Mouse (Mus musculus): ENCODE measurements around the gene Pde6g. TPM values are rescaled to one million over a fixed set of nuclear protein-coding genes. Genes with fewer than 3 reads are reported as not detected.
"Not testable (repeated sequence)": the region's sequence is repeated elsewhere in the genome, so short reads cannot be mapped to it uniquely, and the experiment has no call there.

Gene Pde6g
- polyA plus RNA-seq, 1 experiment from 2014 or later = 0.51 TPM

DNA sequence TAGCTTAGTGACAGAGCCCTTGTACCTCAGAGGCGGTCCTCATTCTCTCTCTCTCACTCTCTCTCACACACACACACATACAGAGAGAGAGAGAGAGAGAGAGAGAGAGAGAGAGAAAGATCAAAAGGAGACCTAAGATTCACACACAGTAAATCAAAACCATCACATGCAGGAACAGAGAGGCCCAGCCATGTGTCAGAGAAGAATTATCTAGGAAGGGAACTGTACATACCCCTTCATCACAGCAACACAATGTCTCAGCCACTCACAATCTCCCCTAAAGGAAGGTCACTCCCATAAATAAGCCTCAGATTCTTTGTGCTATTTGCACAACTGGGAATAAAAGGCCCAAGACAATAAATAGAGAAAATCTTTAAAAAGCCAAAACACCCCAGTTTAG lies 34.7 kb downstream of the Pde6g start:
- Histone ChIP-seq H3K36me3 (ENCODE audit: control insufficient read depth, insufficient read depth, low read length) (peaks cover 45% of the 10 kb centered on the region), H3K4me2 (no peak overlapping the region), H3K9ac (ENCODE audit: low read depth, low read length) (no peak overlapping the region), H3K27ac (ENCODE audit: low read depth, low read length) (no peak overlapping the region), H3K9me3 (ENCODE audit: control insufficient read depth, low read length) (no peaks in the 10 kb centered on the region), H3K4me3 (ENCODE audit: low read depth, low read length) (no peak overlapping the region), H3K4me1 (replicated peaks; ENCODE audit: control insufficient read depth, insufficient read depth, low read length) (no peaks in the 10 kb centered on the region), H3K27me3 (replicated peaks; ENCODE audit: control insufficient read depth, insufficient read depth, low read length) (no peaks in the 10 kb centered on the region)
- ATAC-seq (replicated peaks; ENCODE audit: low FRiP score) (no peak), DNase-seq (ENCODE audit: low spot score) (no peak)
- WGBS = 100% methylated on average over 1 of the region's 1 CpGs

- Histone ChIP-seq H3K4me1 (replicated peaks; ENCODE audit: control insufficient read depth, insufficient read depth, low read length) (no peaks in the 10 kb centered on the region), H3K9ac (ENCODE audit: low read depth, low read length) (no peak overlapping the region), H3K4me2 (no peak overlapping the region), H3K36me3 (ENCODE audit: control insufficient read depth, insufficient read depth, low read length) (peaks cover 52% of the 10 kb centered on the region), H3K4me3 (ENCODE audit: low read depth, low read length) (no peak overlapping the region), H3K27me3 (replicated peaks; ENCODE audit: control insufficient read depth, insufficient read depth, low read length) (no peaks in the 10 kb centered on the region), H3K27ac (ENCODE audit: low read depth, low read length) (no peak overlapping the region), H3K9me3 (ENCODE audit: control insufficient read depth, low read length) (no peaks in the 10 kb centered on the region)
- DNase-seq (ENCODE audit: low spot score) (no peak), ATAC-seq (replicated peaks; ENCODE audit: low FRiP score) (no peak)
- WGBS = 90% methylated on average over 7 of the region's 7 CpGs
Measured at GRCm38 (mm10) chr11:120417852-120418251, 35.4 kb downstream of the Pde6g start.

GRCm38 (mm10) chr11:120413621-120414020 lies 39.7 kb downstream of the Pde6g start:
- H3K27ac ChIP-seq (ENCODE audit: low read depth, low read length); H3K4me3 ChIP-seq (ENCODE audit: low read depth, low read length); H3K4me1 ChIP-seq (replicated peaks; ENCODE audit: control insufficient read depth, insufficient read depth, low read length); ATAC-seq (replicated peaks; ENCODE audit: low FRiP score); H3K27me3 ChIP-seq (replicated peaks; ENCODE audit: control insufficient read depth, insufficient read depth, low read length); H3K4me2 ChIP-seq; H3K9ac ChIP-seq (ENCODE audit: low read depth, low read length); DNase-seq (ENCODE audit: low spot score); H3K9me3 ChIP-seq (ENCODE audit: control insufficient read depth, low read length): not testable (repeated sequence)
- WGBS = 93% methylated on average over 7 of the region's 10 CpGs
- H3K36me3 ChIP-seq (ENCODE audit: control insufficient read depth, insufficient read depth, low read length) = peaks cover 66% of the 10 kb centered on the region

GRCm38 (mm10) chr11:120406445-120406844 lies 46.9 kb downstream of the Pde6g start:
- Histone ChIP-seq H3K36me3 (ENCODE audit: control insufficient read depth, insufficient read depth, low read length) (peaks cover 56% of the 10 kb centered on the region), H3K4me3 (ENCODE audit: low read depth, low read length) (no peak overlapping the region), H3K9ac (ENCODE audit: low read depth, low read length) (no peak overlapping the region), H3K4me1 (replicated peaks; ENCODE audit: control insufficient read depth, insufficient read depth, low read length) (peaks cover 19% of the 10 kb centered on the region), H3K9me3 (ENCODE audit: control insufficient read depth, low read length) (no peaks in the 10 kb centered on the region), H3K27ac (ENCODE audit: low read depth, low read length) (peak overlapping the region; percentile 45), H3K4me2 (no peak overlapping the region), H3K27me3 (replicated peaks; ENCODE audit: control insufficient read depth, insufficient read depth, low read length) (no peaks in the 10 kb centered on the region)
- DNase-seq (ENCODE audit: low spot score) (no peak), ATAC-seq (replicated peaks; ENCODE audit: low FRiP score) (no peak)
- 72% methylated on average over 1 of the region's 1 CpGs for WGBS

DNA sequence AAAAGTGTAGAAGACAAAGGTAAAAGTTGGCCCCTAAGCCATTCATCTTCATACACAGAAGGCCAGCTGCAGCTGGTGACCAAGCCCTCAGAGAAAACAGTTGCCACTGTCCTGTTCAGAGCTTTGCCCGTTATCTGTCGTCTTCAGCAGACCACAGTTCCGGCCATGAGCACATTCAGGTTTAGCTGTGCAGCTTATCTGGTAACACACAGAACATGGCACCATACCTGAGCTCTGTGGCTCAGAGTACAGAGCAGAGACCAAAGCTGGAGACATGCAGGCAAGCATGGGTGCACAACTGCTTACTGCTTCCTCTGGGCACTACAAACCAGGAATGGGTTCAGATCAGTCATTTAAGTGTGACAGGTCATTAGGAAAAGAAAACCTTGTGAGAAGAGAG lies 47.4 kb downstream of the Pde6g start:
- ATAC-seq (replicated peaks; ENCODE audit: low FRiP score) (peak; percentile 100), DNase-seq (ENCODE audit: low spot score) (peak; percentile 43)
- Histone ChIP-seq H3K4me3 (ENCODE audit: low read depth, low read length) (no peak overlapping the region), H3K36me3 (ENCODE audit: control insufficient read depth, insufficient read depth, low read length) (peaks cover 55% of the 10 kb centered on the region), H3K4me2 (peak overlapping the region; percentile 16; the same call in 1 of the 2 replicates), H3K9ac (ENCODE audit: low read depth, low read length) (no peak overlapping the region), H3K4me1 (replicated peaks; ENCODE audit: control insufficient read depth, insufficient read depth, low read length) (peaks cover 19% of the 10 kb centered on the region), H3K9me3 (ENCODE audit: control insufficient read depth, low read length) (no peaks in the 10 kb centered on the region), H3K27ac (ENCODE audit: low read depth, low read length) (peak overlapping the region; percentile 45), H3K27me3 (replicated peaks; ENCODE audit: control insufficient read depth, insufficient read depth, low read length) (no peaks in the 10 kb centered on the region)
- WGBS = 38% methylated on average over 3 of the region's 3 CpGs

- H3K27me3 ChIP-seq (replicated peaks; ENCODE audit: control insufficient read depth, insufficient read depth, low read length) = no peaks in the 10 kb centered on the region
- no peak overlapping the region for H3K9ac ChIP-seq (ENCODE audit: low read depth, low read length)
- no peak overlapping the region for H3K27ac ChIP-seq (ENCODE audit: low read depth, low read length)
- peaks cover 51% of the 10 kb centered on the region for H3K36me3 ChIP-seq (ENCODE audit: control insufficient read depth, insufficient read depth, low read length)
- ATAC-seq (replicated peaks; ENCODE audit: low FRiP score) (no peak), DNase-seq (ENCODE audit: low spot score) (no peak)
- H3K9me3 ChIP-seq (ENCODE audit: control insufficient read depth, low read length) = no peaks in the 10 kb centered on the region
- H3K4me3 ChIP-seq (ENCODE audit: low read depth, low read length) = no peak overlapping the region
- peaks cover 20% of the 10 kb centered on the region for H3K4me1 ChIP-seq (replicated peaks; ENCODE audit: control insufficient read depth, insufficient read depth, low read length)
- WGBS = 83% methylated on average over 1 of the region's 1 CpGs
- H3K4me2 ChIP-seq = no peak overlapping the region
Measured at GRCm38 (mm10) chr11:120404814-120405213, 48.5 kb downstream of the Pde6g start.

DNA sequence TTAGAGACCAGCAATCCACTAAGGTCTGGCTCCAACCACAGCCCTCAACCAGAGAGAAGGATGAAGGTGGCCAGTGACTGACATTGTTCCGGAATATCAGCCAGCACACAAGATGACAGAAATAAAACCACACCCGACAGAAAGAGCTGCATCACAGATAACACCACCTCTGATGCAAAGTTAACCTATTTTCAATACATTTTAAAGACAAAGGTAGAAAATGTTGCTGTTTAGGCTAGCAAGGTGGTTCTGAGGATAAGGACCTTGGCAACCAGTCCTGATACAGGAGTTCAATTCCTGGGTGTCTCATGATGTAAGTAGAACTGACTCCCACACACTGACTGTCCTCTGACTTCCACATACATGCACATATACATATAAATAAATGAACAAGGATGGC lies 54.0 kb downstream of the Pde6g start:
- H3K4me3 ChIP-seq (ENCODE audit: low read depth, low read length) = no peak overlapping the region
- peaks cover 40% of the 10 kb centered on the region for H3K36me3 ChIP-seq (ENCODE audit: control insufficient read depth, insufficient read depth, low read length)
- H3K4me1 ChIP-seq (replicated peaks; ENCODE audit: control insufficient read depth, insufficient read depth, low read length) = peaks cover 16% of the 10 kb centered on the region
- peak overlapping the region; percentile 28 for H3K27ac ChIP-seq (ENCODE audit: low read depth, low read length)
- no peaks in the 10 kb centered on the region for H3K9me3 ChIP-seq (ENCODE audit: control insufficient read depth, low read length)
- H3K4me2 ChIP-seq = peak overlapping the region; percentile 5; the same call in 1 of the 2 replicates
- ATAC-seq (replicated peaks; ENCODE audit: low FRiP score) = peak; percentile 68
- no peak overlapping the region for H3K9ac ChIP-seq (ENCODE audit: low read depth, low read length)
- H3K27me3 ChIP-seq (replicated peaks; ENCODE audit: control insufficient read depth, insufficient read depth, low read length) = no peaks in the 10 kb centered on the region
- 57% methylated on average over 2 of the region's 2 CpGs for WGBS
- no peak for DNase-seq (ENCODE audit: low spot score)

Other genes with a start within 250 kb of the Pde6g start
- gene Bahcc1, start 220.6 kb downstream of the Pde6g start, polyA plus RNA-seq (2014; fragmentation: Nextera tagmentation; extraction: Ambion mirVana) = 6.7 and 8.8 TPM in 2 replicates
- 1,592 and 1,704 TPM in 2 replicates for gene Actg1, start 105.0 kb downstream of the Pde6g start, polyA plus RNA-seq (2014; fragmentation: Nextera tagmentation; extraction: Ambion mirVana)
- gene Fscn2, start 92.0 kb downstream of the Pde6g start, polyA plus RNA-seq (2014; fragmentation: Nextera tagmentation; extraction: Ambion mirVana) = 0.29 TPM in 1 of 2 replicates, not detected in the other
- 22.8 and 23.2 TPM in 2 replicates for gene Faap100, start 74.7 kb downstream of the Pde6g start, polyA plus RNA-seq (2014; fragmentation: Nextera tagmentation; extraction: Ambion mirVana)
- gene Nploc4, start 15.8 kb downstream of the Pde6g start, polyA plus RNA-seq (2014; fragmentation: Nextera tagmentation; extraction: Ambion mirVana) = 44.5 and 47.2 TPM in 2 replicates
- 0.10 TPM in 1 of 2 replicates, not detected in the other for gene Tspan10, start 10.9 kb downstream of the Pde6g start, polyA plus RNA-seq (2014; fragmentation: Nextera tagmentation; extraction: Ambion mirVana)
- 12.7 and 16.8 TPM in 2 replicates for gene Oxld1, start 4.6 kb upstream of the Pde6g start, polyA plus RNA-seq (2014; fragmentation: Nextera tagmentation; extraction: Ambion mirVana)
- 51.5 and 52.0 TPM in 2 replicates for gene Ccdc137, start 4.6 kb upstream of the Pde6g start, polyA plus RNA-seq (2014; fragmentation: Nextera tagmentation; extraction: Ambion mirVana)
- gene Arl16, start 14.1 kb upstream of the Pde6g start, polyA plus RNA-seq (2014; fragmentation: Nextera tagmentation; extraction: Ambion mirVana) = 39.1 and 40.2 TPM in 2 replicates
- gene Mrpl12, start 31.1 kb upstream of the Pde6g start, polyA plus RNA-seq (2014; fragmentation: Nextera tagmentation; extraction: Ambion mirVana) = 252 and 266 TPM in 2 replicates
- gene Slc25a10, start 38.3 kb upstream of the Pde6g start, polyA plus RNA-seq (2014; fragmentation: Nextera tagmentation; extraction: Ambion mirVana) = 65.5 and 70.6 TPM in 2 replicates
- gene Gcgr, start 77.2 kb upstream of the Pde6g start, polyA plus RNA-seq (2014; fragmentation: Nextera tagmentation; extraction: Ambion mirVana) = 7.6 and 7.7 TPM in 2 replicates
- gene Mcrip1, start 96.2 kb upstream of the Pde6g start, polyA plus RNA-seq (2014; fragmentation: Nextera tagmentation; extraction: Ambion mirVana) = 117 and 123 TPM in 2 replicates
- gene Ppp1r27, start 97.6 kb upstream of the Pde6g start, polyA plus RNA-seq (2014; fragmentation: Nextera tagmentation; extraction: Ambion mirVana) = not detected in 2 replicates
- 648 and 680 TPM in 2 replicates for gene P4hb, start 119.8 kb upstream of the Pde6g start, polyA plus RNA-seq (2014; fragmentation: Nextera tagmentation; extraction: Ambion mirVana)
- gene Arhgdia, start 128.1 kb upstream of the Pde6g start, polyA plus RNA-seq (2014; fragmentation: Nextera tagmentation; extraction: Ambion mirVana) = 557 and 561 TPM in 2 replicates
- gene Alyref, start 144.9 kb upstream of the Pde6g start, polyA plus RNA-seq (2014; fragmentation: Nextera tagmentation; extraction: Ambion mirVana) = 601 and 617 TPM in 2 replicates
- 200 and 208 TPM in 2 replicates for gene Anapc11, start 144.9 kb upstream of the Pde6g start, polyA plus RNA-seq (2014; fragmentation: Nextera tagmentation; extraction: Ambion mirVana)
- 3.6 and 6.3 TPM in 2 replicates for gene Npb, start 155.0 kb upstream of the Pde6g start, polyA plus RNA-seq (2014; fragmentation: Nextera tagmentation; extraction: Ambion mirVana)
- gene Pcyt2, start 164.4 kb upstream of the Pde6g start, polyA plus RNA-seq (2014; fragmentation: Nextera tagmentation; extraction: Ambion mirVana) = 165 and 175 TPM in 2 replicates
- 48.6 and 54.8 TPM in 2 replicates for gene Sirt7, start 171.7 kb upstream of the Pde6g start, polyA plus RNA-seq (2014; fragmentation: Nextera tagmentation; extraction: Ambion mirVana)
- gene Mafg, start 180.1 kb upstream of the Pde6g start, polyA plus RNA-seq (2014; fragmentation: Nextera tagmentation; extraction: Ambion mirVana) = 32.6 and 34.8 TPM in 2 replicates
- gene Pycr1, start 190.3 kb upstream of the Pde6g start, polyA plus RNA-seq (2014; fragmentation: Nextera tagmentation; extraction: Ambion mirVana) = 18.5 and 21.2 TPM in 2 replicates
- 0.34 and 0.60 TPM in 2 replicates for gene Myadml2, start 194.7 kb upstream of the Pde6g start, polyA plus RNA-seq (2014; fragmentation: Nextera tagmentation; extraction: Ambion mirVana)
- 0.51 and 0.52 TPM in 2 replicates for gene Notum, start 207.7 kb upstream of the Pde6g start, polyA plus RNA-seq (2014; fragmentation: Nextera tagmentation; extraction: Ambion mirVana)
- gene Aspscr1, start 219.5 kb upstream of the Pde6g start, polyA plus RNA-seq (2014; fragmentation: Nextera tagmentation; extraction: Ambion mirVana) = 83.7 and 97.1 TPM in 2 replicates